Mouse (Mus musculus) stomach, embryonic 15.5 days (tissue): ENCODE measurements around the gene Parp14. TPM values are rescaled to one million over a fixed set of nuclear protein-coding genes. Genes with fewer than 3 reads are reported as not detected.

Experiments used
- ATAC-seq: fragments of 200-750 bp; cut with Nextera tagmentation; 2 replicates; pipeline ENCODE4 v1.8.0; 2017; ENCODE audit warnings: low read depth, moderate number of reproducible peaks, moderate TSS enrichment; ENCODE audit not compliant: insufficient read depth, low FRiP score
- H3K27ac ChIP-seq: fragments of 300-500 bp; sonication (generic); 2 replicates; pipeline ENCODE4 v1.5.1; 2015; ENCODE audit warnings: mild to moderate bottlenecking, inconsistent platforms
- H3K27me3 ChIP-seq: fragments of 300-500 bp; sonication (generic); replicated peaks from 2 replicates; pipeline ENCODE4 v1.6.1; 2015; ENCODE audit warnings: inconsistent platforms
- H3K36me3 ChIP-seq: fragments of 300-500 bp; sonication (generic); 2 replicates; pipeline ENCODE4 v1.6.1; 2015; ENCODE audit warnings: inconsistent platforms
- H3K4me1 ChIP-seq: fragments of 300-500 bp; sonication (generic); 2 replicates; pipeline ENCODE4 v1.6.1; 2015; ENCODE audit warnings: inconsistent platforms
- H3K4me2 ChIP-seq: fragments of 300-500 bp; sonication (generic); 2 replicates; pipeline ENCODE4 v1.6.1; 2015; ENCODE audit warnings: mild to moderate bottlenecking, inconsistent platforms
- H3K4me3 ChIP-seq: fragments of 300-500 bp; sonication (generic); replicated peaks from 2 replicates; pipeline ENCODE4 v1.5.1; 2015; ENCODE audit warnings: inconsistent platforms
- H3K9ac ChIP-seq: fragments of 300-500 bp; sonication (generic); 2 replicates; pipeline ENCODE4 v1.6.1; 2015; ENCODE audit warnings: inconsistent platforms
- H3K9me3 ChIP-seq: fragments of 300-500 bp; sonication (generic); 2 replicates; pipeline ENCODE4 v1.6.1; 2016; ENCODE audit warnings: inconsistent platforms
- WGBS: fragments of 180-500 bp; shearing (Covaris S2); methylation state at CpG from one replicate; pipeline ENCODE4 v1.1.7; 2015; 5-methylcytosine and 5-hydroxymethylcytosine counted together
- polyA plus RNA-seq: library from polyadenylated mRNA; unstranded; fragments of >200 nt; fragmentation: Nextera tagmentation; extraction: Ambion mirVana; gene quantifications from 2 replicates; pipeline ENCODE4 v1.2.1, GENCODE M21; 2015

Gene Parp14
- polyA plus RNA-seq, 1 experiment from 2014 or later: 1.8 TPM

DNA sequence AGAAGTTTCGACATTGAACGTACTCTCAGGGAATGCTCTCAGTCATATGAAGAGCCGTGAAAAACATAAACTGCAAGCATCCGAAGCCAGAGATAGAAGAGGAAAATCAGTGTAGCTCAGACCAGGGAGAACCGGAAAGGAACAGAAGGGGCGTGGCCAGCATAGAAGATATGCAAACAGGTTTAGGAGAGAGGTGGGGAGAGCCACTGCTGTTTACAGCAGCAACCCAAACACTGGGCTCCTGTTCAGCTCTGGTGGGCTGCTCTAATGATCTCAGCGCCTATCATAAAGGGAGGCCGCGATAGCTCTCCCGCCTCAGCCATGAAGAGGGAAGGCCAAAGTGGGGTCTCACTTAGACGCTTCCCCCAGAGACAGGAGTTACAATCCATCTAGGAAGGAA is 3.6 kb downstream of the Parp14 start:
- Histone ChIP-seq H3K27ac (no peak overlapping the region), H3K4me2 (no peak overlapping the region), H3K9me3 (no peaks in the 10 kb centered on the region), H3K36me3 (no peaks in the 10 kb centered on the region), H3K9ac (no peak overlapping the region), H3K4me1 (0 out of 2 replicates have a peak, but pooled peaks cover 4% of the 10 kb centered on the region), H3K27me3 (no peaks in the 10 kb centered on the region), H3K4me3 (no peak overlapping the region)
- 69% methylated on average over 11 of the region's 11 CpGs for WGBS
- ATAC-seq: no peak

DNA sequence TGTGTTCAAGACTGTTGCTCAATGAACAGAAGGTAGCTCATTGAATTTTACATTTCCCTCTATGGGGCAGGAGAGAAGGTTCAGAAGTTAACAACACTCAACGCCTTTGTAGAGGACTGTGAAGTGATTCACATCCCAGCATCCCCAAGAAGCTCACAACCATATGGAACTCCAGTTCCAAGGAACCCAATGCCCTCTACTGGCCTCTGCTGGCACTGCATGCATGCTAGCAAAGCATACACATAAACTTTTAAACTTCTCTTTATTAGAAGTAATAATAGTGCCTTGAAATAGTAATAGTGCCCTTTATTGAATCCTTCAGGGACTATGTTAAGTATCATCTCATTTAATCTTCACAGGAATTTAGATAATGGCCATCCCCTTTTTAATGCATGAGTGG is 9.3 kb downstream of the Parp14 start:
- WGBS: 86% methylated on average over 1 of the region's 1 CpGs
- Histone ChIP-seq H3K36me3 (no peaks in the 10 kb centered on the region), H3K27ac (no peak overlapping the region), H3K9me3 (no peaks in the 10 kb centered on the region), H3K4me2 (no peak overlapping the region), H3K4me3 (no peak overlapping the region), H3K27me3 (no peaks in the 10 kb centered on the region), H3K4me1 (no peaks in the 10 kb centered on the region), H3K9ac (no peak overlapping the region)
- ATAC-seq: no peak

DNA sequence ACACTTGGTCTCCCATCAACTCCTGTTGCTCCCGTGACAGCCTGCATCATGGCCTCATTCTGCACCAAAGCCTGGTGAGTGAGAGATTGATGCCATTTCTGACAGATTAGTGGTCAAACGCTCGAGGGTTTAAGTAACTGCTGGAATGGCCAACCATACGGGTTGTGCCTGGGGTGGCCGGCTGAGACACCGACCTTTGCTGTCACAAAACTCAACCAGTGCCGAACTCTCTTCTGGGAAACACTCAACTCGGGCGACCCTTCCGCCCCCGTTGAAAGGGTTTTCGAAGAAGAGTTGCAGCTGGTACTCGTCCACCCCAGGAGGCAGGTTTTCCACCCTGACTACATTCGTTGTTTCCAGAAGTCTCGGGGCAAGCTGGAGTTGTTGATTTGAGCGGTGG is 11.1 kb downstream of the Parp14 start:
- WGBS: 56% methylated on average over 16 of the region's 16 CpGs
- H3K9me3 ChIP-seq: no peaks in the 10 kb centered on the region
- H3K27ac ChIP-seq: no peak overlapping the region
- H3K9ac ChIP-seq: no peak overlapping the region
- no peak overlapping the region for H3K4me2 ChIP-seq
- ATAC-seq: no peak
- H3K4me3 ChIP-seq: no peak overlapping the region
- H3K36me3 ChIP-seq: no peaks in the 10 kb centered on the region
- no peaks in the 10 kb centered on the region for H3K27me3 ChIP-seq
- H3K4me1 ChIP-seq: no peaks in the 10 kb centered on the region

DNA sequence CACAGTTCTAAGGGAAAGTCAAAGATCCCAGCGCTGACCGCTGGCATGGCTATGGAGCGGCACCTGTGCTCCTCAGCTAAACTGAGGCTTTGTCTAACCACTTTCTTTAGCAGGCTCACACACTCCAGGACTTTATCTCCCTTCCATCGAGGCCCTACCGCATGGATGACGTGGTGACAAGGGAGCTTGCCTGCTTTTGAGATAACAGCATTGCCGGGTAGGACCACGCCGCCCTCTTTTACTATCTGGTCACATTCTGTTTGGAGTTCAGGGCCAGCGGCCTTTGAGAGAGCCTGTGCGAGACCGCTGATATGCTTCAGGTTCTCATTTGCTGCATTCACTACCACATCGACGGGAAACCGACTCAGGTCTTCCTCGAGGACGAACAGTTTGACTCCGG is 14.6 kb downstream of the Parp14 start:
- H3K27me3 ChIP-seq: no peaks in the 10 kb centered on the region
- no peak overlapping the region for H3K27ac ChIP-seq
- no peak overlapping the region for H3K4me2 ChIP-seq
- H3K4me3 ChIP-seq: no peak overlapping the region
- 84% methylated on average over 18 of the region's 18 CpGs for whole genome bisulfite sequencing
- ATAC-seq: peak; percentile 72; the same call in 1 of the 2 replicates
- H3K9ac ChIP-seq: no peak overlapping the region
- no peaks in the 10 kb centered on the region for H3K36me3 ChIP-seq
- no peaks in the 10 kb centered on the region for H3K4me1 ChIP-seq
- H3K9me3 ChIP-seq: no peaks in the 10 kb centered on the region

DNA sequence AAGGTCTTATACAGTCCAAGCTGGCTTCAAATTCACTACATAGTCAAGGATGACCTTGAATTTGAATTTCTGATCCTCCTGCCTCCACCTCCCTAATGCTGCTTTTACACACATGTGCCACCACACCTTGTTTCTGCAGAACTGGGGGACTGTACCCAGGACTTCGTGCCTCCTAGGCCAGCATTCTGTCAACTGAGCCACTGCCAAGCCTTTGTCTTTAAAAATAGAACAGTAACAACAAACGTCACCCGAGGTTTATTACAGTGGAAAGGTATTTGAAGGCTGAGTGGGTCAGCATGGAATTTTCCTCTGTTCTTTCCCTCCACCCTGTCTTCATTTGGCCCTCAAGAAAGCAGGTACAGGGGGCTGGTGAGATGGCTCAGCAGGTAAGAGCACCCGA is 15.5 kb downstream of the Parp14 start:
- Histone ChIP-seq H3K9me3 (no peaks in the 10 kb centered on the region), H3K27ac (no peak overlapping the region), H3K9ac (no peak overlapping the region), H3K36me3 (no peaks in the 10 kb centered on the region), H3K27me3 (no peaks in the 10 kb centered on the region), H3K4me3 (no peak overlapping the region), H3K4me2 (no peak overlapping the region), H3K4me1 (no peaks in the 10 kb centered on the region)
- 76% methylated on average over 4 of the region's 4 CpGs for WGBS
- no peak for ATAC-seq

DNA sequence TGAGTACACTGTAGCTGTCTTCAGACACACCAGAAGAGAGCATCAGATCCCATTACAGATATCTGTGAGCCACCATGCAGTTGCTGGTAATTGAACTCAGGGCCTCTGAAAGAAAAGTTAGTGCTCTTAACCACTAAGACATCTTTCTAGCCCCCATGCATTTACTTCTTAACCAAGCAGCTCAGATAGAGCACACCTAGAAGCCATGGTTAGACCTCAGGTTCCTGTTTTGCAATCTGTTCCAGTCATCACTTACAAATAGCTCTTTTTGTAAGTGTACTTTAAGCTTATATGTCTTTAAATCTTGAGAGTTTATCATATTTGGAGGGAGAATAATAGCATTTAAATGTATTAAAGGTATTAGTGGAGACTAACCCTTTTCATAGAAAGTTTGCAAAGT is 24.2 kb downstream of the Parp14 start:
- no peak overlapping the region for H3K4me2 ChIP-seq
- H3K4me3 ChIP-seq: no peak overlapping the region
- H3K36me3 ChIP-seq: no peaks in the 10 kb centered on the region
- no peak overlapping the region for H3K9ac ChIP-seq
- H3K27me3 ChIP-seq: no peaks in the 10 kb centered on the region
- no peaks in the 10 kb centered on the region for H3K9me3 ChIP-seq
- no peak overlapping the region for H3K27ac ChIP-seq
- no peak for ATAC-seq
- no peaks in the 10 kb centered on the region for H3K4me1 ChIP-seq

DNA sequence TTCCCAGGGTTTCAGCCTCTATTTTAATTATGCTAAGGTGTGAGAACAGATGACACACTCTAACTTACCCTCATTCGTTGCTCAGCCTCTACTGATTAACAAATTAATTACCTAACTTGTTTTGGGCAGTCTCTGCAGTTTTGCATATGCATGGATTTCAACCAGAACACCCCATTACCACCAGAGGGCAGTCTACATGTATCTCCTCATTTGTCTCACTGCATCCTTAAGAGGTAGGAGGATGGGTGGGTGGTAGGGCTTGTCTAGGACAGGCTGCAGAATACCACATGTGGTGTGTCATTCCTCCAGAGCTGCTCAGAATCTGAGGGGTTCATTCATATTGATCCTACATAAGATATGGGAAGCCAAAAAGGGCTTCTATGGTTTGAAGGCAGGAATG is 31.7 kb downstream of the Parp14 start:
- Histone ChIP-seq H3K9me3 (no peaks in the 10 kb centered on the region), H3K9ac (no peak overlapping the region), H3K4me2 (no peak overlapping the region), H3K4me1 (no peaks in the 10 kb centered on the region), H3K27ac (no peak overlapping the region), H3K27me3 (no peaks in the 10 kb centered on the region), H3K36me3 (no peaks in the 10 kb centered on the region), H3K4me3 (no peak overlapping the region)
- WGBS: 29% methylated on average over 1 of the region's 1 CpGs
- ATAC-seq: no peak

DNA sequence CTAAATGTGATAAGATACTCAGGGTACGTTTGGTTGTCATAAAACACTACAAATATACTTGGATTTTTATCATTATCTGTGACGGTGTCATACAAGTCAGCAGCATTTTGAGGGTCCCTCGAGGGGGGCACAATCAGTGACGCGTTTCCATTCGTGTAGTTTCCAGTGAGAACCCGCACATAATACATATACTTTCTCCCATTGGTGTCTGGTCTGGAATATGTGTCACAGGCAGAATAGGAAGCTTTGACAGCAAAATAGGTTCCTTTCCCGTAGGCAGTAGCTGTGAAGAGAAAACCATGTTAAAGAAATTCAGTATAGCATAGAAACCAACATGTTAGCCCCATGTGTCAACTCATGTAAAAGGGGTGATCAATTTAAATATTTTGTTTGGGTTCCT is 36.7 kb downstream of the Parp14 start:
- 85% methylated on average over 8 of the region's 8 CpGs for WGBS
- no peak overlapping the region for H3K27ac ChIP-seq
- no peaks in the 10 kb centered on the region for H3K4me1 ChIP-seq
- no peak overlapping the region for H3K4me3 ChIP-seq
- H3K9ac ChIP-seq: no peak overlapping the region
- H3K36me3 ChIP-seq: no peaks in the 10 kb centered on the region
- no peaks in the 10 kb centered on the region for H3K27me3 ChIP-seq
- H3K9me3 ChIP-seq: no peaks in the 10 kb centered on the region
- ATAC-seq: no peak
- no peak overlapping the region for H3K4me2 ChIP-seq

DNA sequence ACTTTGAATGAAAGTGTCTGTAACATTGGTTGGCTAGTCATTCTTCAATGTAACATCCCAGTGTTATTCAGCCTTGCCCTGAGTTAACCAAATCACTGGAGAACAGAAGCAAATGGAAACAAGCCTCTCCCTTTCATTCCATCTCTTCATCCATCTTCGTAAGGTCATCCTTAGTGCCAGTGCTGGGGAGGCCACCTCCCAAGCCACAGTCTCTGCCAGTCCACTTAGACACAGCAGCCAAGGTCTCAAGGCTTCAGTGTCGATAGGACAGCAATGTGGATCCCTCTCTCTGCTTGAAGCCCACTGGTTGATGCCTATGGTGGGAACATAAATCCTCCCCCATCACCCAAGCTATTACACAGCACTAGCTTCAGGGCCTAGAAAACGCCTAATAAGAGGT is 38.4 kb downstream of the Parp14 start:
- Histone ChIP-seq H3K27me3 (no peaks in the 10 kb centered on the region), H3K9ac (no peak overlapping the region), H3K36me3 (no peaks in the 10 kb centered on the region), H3K27ac (no peak overlapping the region), H3K4me3 (no peak overlapping the region), H3K4me2 (no peak overlapping the region), H3K9me3 (no peaks in the 10 kb centered on the region), H3K4me1 (no peaks in the 10 kb centered on the region)
- no peak for ATAC-seq
- WGBS: 78% methylated on average over 3 of the region's 3 CpGs

DNA sequence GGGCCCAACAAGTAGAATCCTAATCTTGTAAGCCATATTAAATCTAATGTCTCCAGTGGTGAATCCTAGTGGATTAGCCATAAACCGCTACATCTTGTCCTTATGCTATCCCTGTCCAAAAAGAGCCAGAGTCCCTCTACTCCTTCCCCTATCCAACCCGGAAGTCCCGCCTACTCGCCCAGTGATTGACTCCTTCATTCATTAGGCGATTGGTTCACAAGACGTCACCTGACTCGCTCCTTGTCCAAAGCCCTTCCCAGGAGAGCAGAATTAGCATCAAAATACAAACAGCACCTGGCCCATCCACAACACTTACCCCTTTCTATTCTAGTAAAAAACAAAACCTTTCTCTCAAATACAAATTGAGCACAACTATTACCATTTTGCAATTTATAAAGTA is 41.3 kb downstream of the Parp14 start:
- WGBS: 37% methylated on average over 7 of the region's 7 CpGs
- Histone ChIP-seq H3K36me3 (no peaks in the 10 kb centered on the region), H3K9ac (no peak overlapping the region), H3K9me3 (no peaks in the 10 kb centered on the region), H3K4me3 (no peak overlapping the region), H3K4me2 (no peak overlapping the region), H3K4me1 (no peaks in the 10 kb centered on the region), H3K27ac (no peak overlapping the region), H3K27me3 (no peaks in the 10 kb centered on the region)
- no peak for ATAC-seq

DNA sequence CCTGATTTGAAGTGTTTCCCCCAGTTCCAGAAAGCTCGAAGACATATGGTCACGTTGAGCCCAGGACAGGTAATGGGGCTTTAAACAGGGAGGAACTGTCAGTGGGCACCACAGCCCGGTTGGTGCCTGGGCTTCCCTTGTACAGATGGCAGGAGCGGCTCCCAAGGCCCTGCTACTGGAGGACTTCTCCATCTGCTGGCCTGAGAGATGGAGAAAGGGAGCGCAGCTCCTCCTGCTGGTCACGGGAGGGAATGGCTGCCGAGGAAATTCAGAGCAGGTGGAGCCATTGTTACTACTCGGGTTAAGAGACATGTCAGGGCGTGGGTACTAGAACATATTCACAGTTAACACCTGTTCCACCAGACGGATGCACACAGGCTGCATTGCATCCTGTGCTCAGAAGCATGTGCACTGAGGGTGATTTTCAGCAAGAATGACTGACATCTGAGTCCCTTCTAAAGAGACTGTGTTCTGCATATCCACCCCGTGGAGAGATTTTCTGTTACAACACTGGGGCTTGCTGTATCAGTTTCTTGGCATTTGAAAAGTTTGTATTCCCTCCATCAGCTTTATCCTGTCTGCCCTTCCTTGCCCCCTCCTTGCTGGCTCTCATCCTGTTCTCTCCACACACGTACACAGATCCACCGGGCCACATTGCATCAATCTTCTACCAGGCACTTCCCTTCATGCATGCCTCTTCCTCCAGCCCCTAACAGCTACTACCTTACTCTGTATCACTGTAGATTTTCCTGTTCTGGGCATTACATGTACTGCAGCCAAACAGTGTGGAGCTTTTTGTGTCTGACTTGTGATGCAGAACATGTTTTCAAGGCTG is 53.9 kb downstream of the Parp14 start:
- Histone ChIP-seq H3K36me3 (no peaks in the 10 kb centered on the region), H3K4me3 (no peak overlapping the region), H3K4me1 (no peaks in the 10 kb centered on the region), H3K4me2 (no peak overlapping the region), H3K9me3 (no peaks in the 10 kb centered on the region), H3K27ac (no peak overlapping the region), H3K9ac (no peak overlapping the region), H3K27me3 (no peaks in the 10 kb centered on the region)
- ATAC-seq: peak; percentile 56
- WGBS: 35% methylated on average over 13 of the region's 13 CpGs

DNA sequence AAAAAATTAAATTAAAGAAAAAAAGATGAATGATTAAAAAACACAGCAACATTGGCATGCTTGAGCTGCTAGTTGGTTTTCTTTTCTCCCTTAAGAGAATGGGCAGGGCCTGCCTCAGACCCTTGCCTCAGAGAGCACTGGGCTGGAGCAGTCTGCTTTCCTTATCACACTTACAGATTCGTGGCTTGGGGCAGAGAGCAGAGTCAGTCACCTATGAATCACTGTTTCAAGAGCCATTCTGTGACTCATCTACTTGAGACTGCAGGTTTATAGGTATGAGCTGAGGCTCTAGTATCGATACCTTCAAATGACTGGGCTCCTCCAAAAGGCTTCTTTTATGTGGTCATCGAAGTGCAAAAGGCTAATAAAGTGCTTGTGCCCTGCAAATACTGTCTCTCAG is 58.2 kb downstream of the Parp14 start:
- no peak overlapping the region for H3K9ac ChIP-seq
- ATAC-seq: no peak
- no peaks in the 10 kb centered on the region for H3K4me1 ChIP-seq
- 68% methylated on average over 3 of the region's 3 CpGs for WGBS
- H3K4me2 ChIP-seq: no peak overlapping the region
- no peak overlapping the region for H3K27ac ChIP-seq
- H3K4me3 ChIP-seq: no peak overlapping the region
- H3K36me3 ChIP-seq: no peaks in the 10 kb centered on the region
- no peaks in the 10 kb centered on the region for H3K9me3 ChIP-seq
- no peaks in the 10 kb centered on the region for H3K27me3 ChIP-seq

DNA sequence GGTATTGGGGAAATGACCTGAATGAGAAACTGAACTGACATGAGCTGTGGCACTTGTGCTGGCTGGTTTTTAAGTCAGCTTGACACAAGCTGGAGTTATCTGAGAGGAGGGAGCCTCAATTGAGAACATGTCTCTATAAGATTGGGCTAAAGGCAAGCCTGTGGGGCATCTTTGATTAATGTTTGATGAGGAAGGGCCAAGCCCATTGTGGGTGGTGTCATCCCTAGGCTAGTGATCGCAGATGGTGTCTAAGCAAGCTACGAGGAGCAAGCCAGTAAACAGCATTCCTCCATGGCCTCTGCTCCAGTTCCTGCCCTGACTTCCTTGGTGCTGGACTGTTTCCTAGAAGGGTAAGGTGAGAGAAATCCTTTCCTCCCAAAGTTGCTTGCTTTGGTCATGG is 62.5 kb downstream of the Parp14 start:
- Histone ChIP-seq H3K4me3 (no peak overlapping the region), H3K4me1 (no peaks in the 10 kb centered on the region), H3K4me2 (no peak overlapping the region), H3K9ac (no peak overlapping the region), H3K36me3 (no peaks in the 10 kb centered on the region), H3K9me3 (no peaks in the 10 kb centered on the region), H3K27ac (no peak overlapping the region), H3K27me3 (no peaks in the 10 kb centered on the region)
- 85% methylated on average over 2 of the region's 2 CpGs for WGBS
- peak; percentile 63 for ATAC-seq
